Mouse (Mus musculus) gonadal fat pad, adult 2 months (tissue): Measurements from ENCODE around the gene Slc37a3. TPM values are rescaled to one million over a fixed set of nuclear protein-coding genes. Genes with fewer than 3 reads are reported as not detected.
"Not testable (repeated sequence)": the region's sequence is repeated elsewhere in the genome, so short reads cannot be mapped to it uniquely, and the experiment has no call there.

ENCODE experiments used
- DNase-seq: peaks from one replicate; pipeline ENCODE4 v3.0.0-alpha.2; 2012; ENCODE audit warnings: low read depth
- polyA plus RNA-seq: library from polyadenylated mRNA; depleted of rRNA; stranded (reverse); fragments of >200 nt; gene quantifications from 2 replicates; pipeline ENCODE4 v1.2.3, GENCODE M21; 2012

The Slc37a3 gene
- polyA plus RNA-seq, 1 experiment = 34.3 TPM

DNA sequence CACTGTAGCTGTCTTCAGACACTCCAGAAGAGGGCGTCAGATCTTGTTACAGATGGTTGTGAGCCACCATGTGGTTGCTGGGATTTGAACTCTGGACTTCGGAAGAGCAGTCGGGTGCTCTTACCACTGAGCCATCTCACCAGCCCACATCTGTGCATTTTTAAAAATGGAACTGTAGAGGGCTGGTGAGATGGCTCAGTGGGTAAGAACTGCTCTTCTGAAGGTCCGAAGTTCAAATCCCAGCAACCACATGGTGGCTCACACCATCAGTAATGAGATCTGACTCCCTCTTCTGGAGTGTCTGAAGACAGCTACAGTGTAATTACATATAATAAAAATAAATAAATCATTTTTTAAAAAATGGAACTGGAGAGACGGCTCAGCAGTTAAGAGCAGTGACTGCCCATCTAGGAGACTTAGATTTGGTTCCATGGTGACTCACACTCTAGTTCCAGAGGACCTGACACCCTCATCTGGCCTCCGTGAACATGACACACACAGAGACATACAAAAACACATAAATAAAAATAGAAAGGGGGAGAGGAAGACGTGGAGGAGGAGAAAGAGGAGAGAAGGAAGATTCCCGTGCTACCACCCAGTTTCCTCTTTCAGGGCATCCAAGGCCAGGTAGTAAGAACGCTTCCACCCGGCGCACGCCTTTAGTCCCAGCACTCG, 823 bp upstream of the Slc37a3 start:
- DNase-seq = not testable (repeated sequence)

GRCm38 (mm10) chr6:39376775-39377174, 700 bp downstream of the Slc37a3 start:
- peak; percentile 16 for DNase-seq

- no peak for DNase-seq
Observed at GRCm38 (mm10) chr6:39373301-39373955, 4.0 kb downstream of the Slc37a3 start.

- no peak for DNase-seq
Observed at GRCm38 (mm10) chr6:39372727-39373126, 4.7 kb downstream of the Slc37a3 start.

DNA sequence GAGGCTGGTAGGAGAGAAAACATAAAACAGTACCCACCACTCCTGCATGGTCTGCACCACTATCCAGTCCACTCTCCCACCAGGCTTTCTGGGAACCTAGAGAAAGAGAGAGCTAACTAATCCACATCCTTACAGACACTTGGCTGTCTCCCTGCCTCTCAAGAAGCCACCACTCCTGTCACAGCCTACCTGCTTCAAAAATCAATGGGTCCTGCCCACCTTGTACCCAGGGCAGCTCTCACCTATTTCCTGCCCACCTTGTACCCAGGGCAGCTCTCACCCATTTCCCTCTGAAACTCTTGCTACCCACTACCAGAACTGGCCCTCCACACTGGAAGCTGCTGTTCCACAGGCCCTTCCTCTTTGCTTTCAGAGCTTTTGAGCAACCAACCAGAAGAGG, 5.4 kb downstream of the Slc37a3 start:
- no peak for DNase-seq

DNA sequence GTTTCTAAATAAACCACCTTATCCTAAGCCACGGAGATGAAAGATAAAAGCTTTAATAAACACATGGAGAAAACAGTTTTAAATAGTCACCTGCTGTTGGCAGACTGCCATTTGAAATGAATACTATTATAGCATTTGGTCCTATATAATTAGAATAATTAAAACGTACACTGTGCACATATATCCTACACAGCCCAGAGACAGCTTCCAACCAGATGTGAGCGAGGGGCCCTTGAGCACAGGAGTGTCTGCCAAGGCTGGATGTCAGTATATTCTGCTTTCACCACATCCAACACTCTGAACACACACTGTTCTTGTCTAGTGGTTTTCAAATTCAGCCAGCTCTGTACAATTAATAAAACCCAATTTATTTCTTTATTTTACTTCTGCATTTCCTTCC, 7.8 kb downstream of the Slc37a3 start:
- no peak for DNase-seq

- DNase-seq = no peak
Observed at GRCm38 (mm10) chr6:39362684-39363083, 14.8 kb downstream of the Slc37a3 start.

GRCm38 (mm10) chr6:39359207-39359606, 18.3 kb downstream of the Slc37a3 start:
- DNase-seq = not testable (repeated sequence)

DNA sequence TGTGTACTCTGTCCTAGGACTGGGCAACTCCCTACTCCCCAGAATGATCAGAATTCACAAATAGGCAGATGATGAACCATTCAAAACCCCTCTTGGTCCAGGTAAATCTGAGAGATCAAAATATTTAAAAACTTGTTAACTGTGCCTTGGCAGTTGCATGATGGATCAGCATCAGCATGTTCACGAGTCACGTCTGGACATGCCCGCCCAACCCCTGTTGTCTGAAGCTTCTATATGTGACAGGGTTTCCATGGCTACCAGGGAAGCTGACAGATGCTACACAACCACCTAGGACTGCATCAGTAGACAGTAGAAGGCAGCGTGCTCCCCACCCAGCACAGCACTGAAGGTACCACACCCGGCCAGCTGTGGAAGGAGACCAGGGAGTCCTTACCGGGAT, 28.5 kb downstream of the Slc37a3 start:
- no peak for DNase-seq

GRCm38 (mm10) chr6:39347880-39348814, 29.3 kb downstream of the Slc37a3 start:
- no peak for DNase-seq

DNA sequence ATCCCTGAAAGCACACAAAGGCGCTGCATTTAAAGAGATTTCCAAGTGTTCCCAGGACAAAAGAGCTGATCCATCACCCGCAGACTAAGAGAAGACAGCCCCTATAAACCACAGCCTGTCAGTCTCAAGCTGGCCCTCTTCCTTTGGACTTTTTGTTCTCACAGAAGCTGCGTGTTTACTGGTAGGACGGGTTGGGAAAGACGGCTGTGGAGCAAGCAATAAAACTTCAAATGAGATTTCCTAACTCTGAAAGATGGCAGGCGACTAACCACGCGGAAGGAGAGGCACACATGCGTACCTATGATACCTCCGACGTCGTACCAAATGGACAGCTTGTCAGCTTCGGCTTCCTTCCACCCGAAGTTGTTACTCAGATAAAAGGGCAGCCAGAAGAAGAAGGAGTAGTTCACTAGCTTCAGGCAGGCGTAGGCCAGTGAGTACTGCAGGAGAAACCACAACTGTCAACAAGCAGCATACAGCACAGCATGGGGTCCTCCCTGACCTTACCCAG, 30.4 kb downstream of the Slc37a3 start:
- no peak for DNase-seq

DNA sequence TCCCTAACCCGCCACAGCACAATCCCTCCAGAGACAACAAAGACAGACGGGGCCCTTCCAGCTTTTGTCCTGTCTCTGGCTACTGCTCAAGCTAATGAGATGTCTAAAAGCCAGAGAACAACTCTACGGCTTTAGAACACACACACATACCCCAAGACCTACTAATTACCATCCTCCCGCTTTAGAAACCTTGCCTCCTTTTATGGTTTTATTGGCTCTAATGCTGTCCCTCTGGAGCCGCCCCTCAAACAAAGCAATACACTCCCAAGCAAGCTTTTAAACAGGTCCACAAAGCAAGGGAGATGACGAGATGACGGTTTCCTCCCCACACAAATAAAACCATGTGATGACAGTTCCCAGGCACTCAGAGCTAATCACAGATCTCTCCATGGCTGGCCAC, 32.0 kb downstream of the Slc37a3 start:
- no peak for DNase-seq

- no peak for DNase-seq
Observed at GRCm38 (mm10) chr6:39344020-39344419, 33.5 kb downstream of the Slc37a3 start.

GRCm38 (mm10) chr6:39341798-39342197, 35.7 kb downstream of the Slc37a3 start:
- DNase-seq = no peak

GRCm38 (mm10) chr6:39338359-39338758, 39.1 kb downstream of the Slc37a3 start:
- no peak for DNase-seq

DNA sequence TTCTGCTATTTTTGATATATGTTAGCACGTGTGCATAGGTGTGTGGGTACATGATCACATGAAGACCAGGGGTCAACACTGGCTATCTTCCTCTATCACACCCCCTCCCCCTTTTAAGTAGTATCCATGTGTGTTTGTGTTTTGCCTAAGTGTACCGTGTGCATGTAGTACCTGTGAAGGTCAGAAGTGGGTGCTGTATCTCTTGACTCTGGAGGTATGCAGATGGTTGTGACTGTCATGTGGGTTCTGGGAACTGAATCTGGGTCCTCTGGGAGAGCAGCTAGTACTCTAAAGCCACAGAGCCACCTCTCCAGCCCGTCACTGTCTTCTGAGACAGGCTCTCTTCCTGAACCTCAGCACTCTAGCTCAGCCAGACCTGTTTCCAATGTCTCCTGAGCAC, 42.6 kb downstream of the Slc37a3 start:
- DNase-seq = no peak

- no peak for DNase-seq
Observed at GRCm38 (mm10) chr6:39334224-39334623, 43.3 kb downstream of the Slc37a3 start.

GRCm38 (mm10) chr6:39331998-39332700, 45.3 kb downstream of the Slc37a3 start:
- DNase-seq = no peak

DNA sequence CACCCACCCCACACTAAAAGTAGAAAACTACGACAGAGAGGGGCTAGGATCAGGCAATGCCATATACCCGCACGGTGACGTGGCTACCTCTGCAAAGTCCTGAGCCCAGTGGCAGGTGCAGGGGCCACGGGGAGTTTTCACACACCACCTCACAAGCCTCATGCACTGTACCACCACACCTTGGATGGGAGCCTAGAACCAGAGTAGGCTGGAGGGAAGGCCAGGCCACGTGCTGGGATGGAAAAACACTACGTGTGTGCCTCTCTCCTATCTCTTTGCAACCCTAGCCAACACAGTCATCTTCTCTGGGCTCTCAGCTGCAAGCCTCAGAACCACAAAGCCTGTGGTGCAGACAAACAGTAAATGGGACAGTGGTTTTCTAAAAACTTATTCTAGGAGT, 46.5 kb downstream of the Slc37a3 start:
- no peak for DNase-seq

- DNase-seq = no peak
Observed at GRCm38 (mm10) chr6:39320286-39320685, 57.2 kb downstream of the Slc37a3 start.

DNA sequence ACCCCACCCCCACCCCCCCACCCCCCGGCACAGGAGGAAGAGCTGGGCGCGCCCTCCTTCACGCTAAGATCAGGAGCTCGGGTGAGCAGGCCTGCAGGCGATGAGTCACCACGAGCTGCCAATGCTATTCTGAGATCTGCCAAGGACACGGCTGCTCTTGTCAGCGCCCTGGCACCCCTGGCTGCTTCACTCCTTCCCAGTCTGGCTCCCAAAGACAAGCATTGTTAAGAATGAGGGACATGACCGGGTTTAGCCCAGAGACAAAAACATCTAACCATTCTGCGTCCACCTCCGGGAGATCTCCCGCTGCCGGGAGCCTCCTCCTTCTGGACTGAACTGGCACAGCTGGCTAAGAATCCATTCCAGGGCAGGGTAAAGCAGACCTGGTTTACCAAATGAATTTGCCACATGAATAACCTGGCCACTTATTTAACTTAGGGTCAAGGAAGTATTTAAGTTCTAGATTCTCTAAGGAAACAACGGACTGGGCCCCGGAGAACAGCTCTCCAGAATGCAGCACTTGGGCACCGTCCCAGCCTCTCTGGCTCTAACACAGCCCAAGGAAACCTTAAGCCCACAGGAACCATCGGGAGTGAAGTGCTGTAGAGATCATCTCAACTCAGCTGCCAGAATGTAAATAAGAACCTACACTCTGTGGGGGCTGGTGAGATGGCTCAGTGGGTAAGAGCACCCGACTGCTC, 58.3 kb downstream of the Slc37a3 start:
- peak; percentile 50 for DNase-seq
